Mouse (Mus musculus): ENCODE data around the gene H2-T3.
"Not testable (repeated sequence)": the region's sequence is repeated elsewhere in the genome, so short reads cannot be mapped to it uniquely, and the experiment has no call there.

Gene H2-T3

DNA sequence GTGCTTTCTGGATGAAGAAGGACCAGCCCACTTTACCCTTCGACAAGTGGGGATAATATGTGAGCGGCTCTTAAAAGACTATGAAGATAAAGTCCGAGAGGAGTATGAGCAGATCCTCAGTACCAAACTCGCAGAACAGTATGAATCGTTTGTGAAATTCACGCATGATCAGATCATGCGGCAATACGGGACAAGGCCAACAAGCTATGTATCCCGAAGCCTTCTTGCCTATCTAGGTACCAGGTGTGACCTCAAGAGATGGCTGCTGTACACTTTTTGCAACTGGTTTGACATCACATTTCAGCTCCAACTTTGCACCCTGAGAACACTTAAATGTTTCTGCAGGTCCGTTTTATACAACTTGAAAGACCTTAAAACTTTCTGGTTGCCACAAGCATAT, 10.6 kb downstream of the H2-T3 start:
- in situ Hi-C loops (cut with MseI, MboI), result not testable (repeated sequence)

DNA sequence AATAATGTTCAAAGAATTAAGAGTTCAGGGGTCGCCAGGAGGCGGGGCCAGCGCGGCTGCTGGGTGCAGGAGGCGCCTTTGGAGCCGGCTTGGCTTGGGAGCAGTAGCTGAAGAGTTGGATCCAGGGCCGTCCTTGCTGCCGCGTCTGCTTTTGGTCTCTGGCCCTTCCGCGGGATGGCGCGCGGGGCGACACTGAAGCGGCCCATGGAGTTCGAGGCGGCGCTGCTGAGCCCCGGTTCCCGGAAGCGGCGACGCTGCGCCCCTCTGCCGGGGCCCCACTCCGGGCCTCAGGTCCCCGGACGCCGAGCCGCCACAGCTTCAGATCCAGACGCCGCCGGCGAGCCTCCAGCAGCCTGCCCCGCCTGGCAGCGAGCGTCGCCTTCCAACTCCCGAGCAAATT, 11.1 kb downstream of the H2-T3 start:
- in situ Hi-C loops (cut with MseI, MboI), result not testable (repeated sequence)

DNA sequence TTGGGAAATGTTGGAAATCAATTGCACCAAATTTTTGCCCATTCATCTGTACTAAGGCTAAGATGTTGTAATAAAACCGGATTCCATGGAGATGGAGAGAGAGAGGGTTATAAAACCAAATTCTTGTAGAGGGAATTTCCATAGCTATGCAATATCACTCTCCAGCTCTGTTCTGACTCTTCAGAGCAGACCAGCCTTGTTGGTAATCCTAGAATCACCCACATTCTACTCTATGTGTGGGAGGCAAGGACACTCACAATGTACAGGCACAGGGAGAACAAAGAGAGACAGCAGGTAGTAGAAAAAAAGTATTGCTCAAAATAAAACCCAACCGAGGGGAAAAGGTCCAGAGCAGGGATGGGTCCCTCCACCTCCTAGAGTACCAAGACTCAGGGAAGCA, 14.0 kb downstream of the H2-T3 start:
- in situ Hi-C loops (cut with MseI, MboI), result not testable (repeated sequence)

DNA sequence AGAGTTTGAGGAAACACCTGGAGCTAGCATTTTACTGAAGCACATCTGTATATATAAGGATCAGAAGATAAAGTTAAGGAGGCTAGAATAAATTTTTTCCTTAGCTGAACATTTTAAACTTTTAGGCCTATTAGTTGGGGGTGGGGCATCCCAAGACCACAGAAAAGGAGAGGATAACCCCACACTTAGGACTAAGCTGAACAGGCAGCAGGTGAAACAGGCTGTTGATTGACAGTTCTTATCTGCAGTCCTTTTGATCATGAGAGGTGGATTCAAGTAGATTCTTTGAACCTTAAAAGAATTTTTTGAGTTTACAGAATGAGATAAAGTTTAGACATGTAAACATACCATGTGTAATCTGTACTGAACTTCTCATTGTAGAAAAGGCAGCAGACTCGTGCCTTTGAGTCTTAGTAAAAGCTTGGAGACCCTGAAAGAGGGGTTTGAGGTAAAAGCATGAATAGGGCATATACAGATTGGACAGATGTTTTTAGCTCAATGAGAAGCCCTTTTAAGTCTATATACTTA, 19.7 kb downstream of the H2-T3 start:
- in situ Hi-C loops (cut with MseI, MboI), result no loop called here

DNA sequence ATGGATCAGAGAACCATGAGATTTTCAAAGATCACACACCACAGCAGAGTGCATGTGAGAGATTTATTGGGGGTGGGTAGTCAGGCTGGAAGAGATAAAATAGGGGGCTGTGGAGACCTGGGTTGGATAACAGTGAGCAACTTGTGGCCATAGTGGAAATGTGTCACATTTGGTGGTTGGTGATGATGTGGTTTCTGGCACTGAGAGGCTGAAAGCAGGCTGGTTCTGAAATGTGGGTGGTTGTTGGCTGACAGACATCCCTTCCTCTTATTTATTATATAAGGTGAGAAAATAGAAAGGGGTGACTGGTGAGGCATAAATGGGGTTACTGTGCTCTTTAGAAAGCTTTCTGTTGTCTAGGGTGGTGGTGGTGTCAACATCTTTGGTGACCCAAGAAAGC, 20.3 kb downstream of the H2-T3 start:
- in situ Hi-C loops (cut with MseI, MboI), result no loop called here

DNA sequence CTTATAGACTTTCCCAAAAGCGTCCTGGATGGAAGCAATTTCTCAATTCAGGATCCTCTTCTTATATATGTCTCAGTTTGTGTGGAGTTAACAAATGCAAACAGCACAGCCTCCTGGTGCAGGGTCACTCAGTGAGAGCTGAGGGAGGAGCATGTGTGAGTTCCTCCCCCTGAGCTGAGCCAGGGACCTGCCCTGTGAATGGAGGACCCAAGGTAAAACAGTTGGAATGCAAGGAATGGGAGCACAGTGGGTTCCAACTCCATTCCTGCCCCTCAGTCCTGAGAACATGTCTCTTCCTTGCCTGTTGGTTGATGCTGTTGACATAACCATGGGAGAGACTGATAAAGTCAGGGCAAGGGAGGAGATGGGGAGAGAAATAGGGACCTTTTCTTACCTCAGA, 21.0 kb downstream of the H2-T3 start:
- in situ Hi-C loops (cut with MseI, MboI), result not testable (repeated sequence)

- in situ Hi-C loops (cut with MseI, MboI), result no loop called here
Measured at GRCm38 (mm10) chr17:36168039-36168652, 21.9 kb downstream of the H2-T3 start, which contains the start of gene Gm8909. Gm8909 (minus strand) TSS chr17:36168537.

DNA sequence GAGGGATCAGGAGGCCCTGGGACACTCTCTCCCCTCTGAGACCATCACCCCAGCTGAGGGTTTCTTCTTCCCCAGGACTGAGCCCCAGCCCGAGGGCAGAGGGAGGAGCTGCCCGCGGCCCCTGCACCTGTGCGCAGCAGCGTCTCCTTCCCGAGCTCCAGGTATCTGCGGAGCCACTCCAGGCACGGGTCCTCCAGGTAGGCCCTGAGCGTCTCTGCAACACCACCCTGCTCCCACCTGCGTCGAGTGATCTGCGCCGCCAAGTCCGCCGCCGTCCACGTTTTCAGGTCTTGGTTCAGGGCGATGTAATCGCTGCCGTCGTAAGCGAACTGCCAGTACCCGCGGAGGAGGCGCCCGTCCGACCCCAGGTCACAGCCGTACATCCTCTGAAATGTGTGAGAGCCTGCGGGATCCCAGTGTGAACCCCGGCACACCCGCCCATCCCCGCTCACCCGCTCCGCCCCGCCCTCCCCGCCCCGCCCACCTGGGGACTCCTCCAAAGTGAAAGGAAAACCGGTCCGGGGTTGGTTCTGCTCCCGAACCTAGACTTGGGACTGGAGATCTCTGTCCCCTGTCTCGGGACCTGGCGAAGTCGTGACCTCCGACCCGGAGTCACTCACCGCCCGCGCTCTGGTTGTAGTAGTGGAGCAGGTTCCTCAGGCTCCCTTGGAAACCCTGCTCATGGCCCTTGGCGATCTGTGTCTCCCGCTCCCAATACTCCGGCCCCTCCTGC, 22.6 kb downstream of the H2-T3 start:
- in situ Hi-C loops (cut with MseI, MboI), result no loop called here

GRCm38 (mm10) chr17:36166901-36167300, 23.2 kb downstream of the H2-T3 start:
- in situ Hi-C loops (cut with MseI, MboI), result not testable (repeated sequence)

DNA sequence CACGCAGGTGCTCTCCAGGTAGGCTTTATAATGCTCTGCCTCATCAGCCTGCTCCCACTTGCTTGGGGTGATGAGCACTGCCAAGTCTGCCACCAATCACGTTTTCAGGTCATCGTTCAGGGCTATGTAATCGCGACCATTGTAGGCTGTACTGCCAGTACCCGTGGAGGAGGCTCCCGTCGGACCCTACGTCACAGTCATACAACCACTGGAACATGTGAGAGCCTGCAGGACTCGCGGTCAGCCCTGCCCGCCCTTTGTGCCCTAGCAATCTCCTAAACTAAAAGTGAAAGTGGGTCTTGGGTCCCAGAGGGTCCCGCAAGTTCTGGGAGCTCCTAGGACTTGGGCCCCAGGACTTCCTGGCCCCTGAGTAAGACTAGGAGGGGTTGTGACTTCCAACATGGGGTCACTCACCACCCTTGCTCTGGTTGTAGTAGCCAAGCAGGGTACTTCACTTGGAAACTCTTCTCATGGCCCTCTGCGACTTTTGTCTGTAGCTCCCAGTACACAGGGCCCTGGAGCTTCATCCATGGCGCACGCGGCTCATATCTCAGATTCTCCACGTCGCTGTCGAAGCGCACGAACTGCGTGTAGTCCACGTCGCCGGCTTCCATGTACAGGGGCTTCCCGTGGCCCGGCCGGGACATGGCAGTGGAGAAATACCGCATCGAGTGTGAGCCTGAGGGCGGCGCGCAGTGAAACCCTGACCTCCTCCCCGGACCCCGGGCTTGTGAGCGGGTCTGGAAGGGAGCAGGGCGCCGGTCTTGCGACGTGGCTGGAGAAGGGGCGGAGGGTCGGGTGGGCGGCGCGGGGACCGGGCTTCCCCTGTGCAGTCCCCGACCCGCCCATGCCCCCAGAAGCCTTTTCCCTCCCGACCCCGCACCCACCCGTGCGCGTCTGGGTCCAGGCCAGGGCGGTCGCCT, 28.7 kb downstream of the H2-T3 start:
- in situ Hi-C loops (cut with MseI, MboI), result no loop called here

- in situ Hi-C loops (cut with MseI, MboI), result not testable (repeated sequence)
Measured at GRCm38 (mm10) chr17:36158264-36158663, 31.8 kb downstream of the H2-T3 start.

DNA sequence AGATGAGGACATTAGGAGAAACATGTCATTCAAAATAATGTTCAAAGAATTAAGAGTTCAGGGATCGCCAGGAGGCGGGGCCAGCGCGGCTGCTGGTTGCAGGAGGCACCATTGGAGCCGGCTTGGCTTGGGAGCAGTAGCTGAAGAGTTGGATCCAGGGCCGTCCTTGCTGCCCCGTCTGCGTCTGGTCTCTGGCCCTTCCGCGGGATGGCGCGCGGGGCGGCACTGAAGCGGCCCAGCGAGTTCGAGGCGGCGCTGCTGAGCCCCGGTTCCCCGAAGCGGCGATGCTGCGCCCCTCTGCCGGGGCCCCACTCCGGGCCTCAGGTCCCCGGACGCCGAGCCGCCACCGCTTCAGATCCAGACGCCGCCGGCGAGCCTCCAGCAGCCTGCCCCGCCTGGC, 32.3 kb downstream of the H2-T3 start:
- in situ Hi-C loops (cut with MseI, MboI), result not testable (repeated sequence)

GRCm38 (mm10) chr17:36154271-36155149, 35.6 kb downstream of the H2-T3 start:
- in situ Hi-C loops (cut with MseI, MboI), result no loop called here

DNA sequence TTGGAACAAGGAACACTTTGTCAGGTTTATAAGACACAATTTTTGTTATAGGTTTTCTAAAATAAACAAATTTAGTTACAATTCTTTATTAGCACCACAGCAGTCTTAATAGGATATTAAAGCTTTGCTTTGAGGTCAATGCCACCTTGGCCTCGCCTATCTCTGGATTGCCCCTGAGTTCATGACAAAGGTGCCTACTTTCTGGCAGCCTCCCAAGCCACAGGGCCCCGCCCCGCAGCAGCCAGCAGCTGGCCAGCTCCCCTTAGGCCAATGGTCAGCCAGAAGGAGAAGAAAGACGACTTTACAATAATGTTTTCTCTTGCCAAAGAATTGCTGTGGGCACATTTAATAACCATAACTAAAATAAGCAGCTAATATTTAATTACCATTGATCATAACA, 38.9 kb downstream of the H2-T3 start:
- in situ Hi-C loops (cut with MseI, MboI), result not testable (repeated sequence)

DNA sequence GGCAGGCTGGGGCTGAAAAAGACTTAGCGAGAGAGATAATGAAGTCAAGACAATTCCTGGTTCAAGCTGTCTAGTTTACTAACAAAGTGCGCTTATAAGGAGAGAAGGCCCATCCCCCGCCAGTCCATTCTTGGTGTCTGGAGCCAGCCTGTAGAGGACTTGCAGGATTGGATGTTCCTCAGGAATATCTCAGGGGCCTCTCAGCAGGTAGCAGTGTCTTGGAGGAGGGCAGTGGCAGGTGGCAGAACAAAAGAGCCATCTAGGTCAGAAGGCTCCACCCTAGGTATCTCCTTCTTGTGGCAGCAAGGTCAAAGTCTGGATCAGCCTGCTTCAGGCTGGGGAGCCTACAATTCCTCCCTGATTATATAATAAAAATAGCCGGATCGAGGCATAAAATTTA, 41.6 kb downstream of the H2-T3 start:
- in situ Hi-C loops (cut with MseI, MboI), result not testable (repeated sequence)

DNA sequence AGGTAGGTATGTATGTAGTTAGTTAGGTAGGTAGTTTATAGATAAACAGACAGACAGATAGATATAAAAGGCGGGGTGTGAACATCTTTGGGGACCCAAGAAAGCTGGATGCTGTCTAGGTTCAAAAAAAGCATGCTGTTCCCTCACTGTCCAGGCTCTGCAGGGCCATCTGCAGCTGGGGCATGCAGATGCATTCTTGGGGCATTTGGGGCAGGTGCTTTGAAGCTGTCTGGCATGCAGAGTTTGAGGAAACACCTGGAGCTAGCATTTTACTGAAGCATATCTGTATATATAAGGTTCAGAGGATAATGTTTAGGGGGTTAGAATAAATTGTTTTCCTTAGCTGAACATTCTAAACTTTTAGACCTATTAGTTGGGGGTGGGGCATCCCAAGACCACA, 43.1 kb downstream of the H2-T3 start:
- in situ Hi-C loops (cut with MseI, MboI), result not testable (repeated sequence)

- in situ Hi-C loops (cut with MseI, MboI), result not testable (repeated sequence)
Measured at GRCm38 (mm10) chr17:36145861-36146156, 44.3 kb downstream of the H2-T3 start.

DNA sequence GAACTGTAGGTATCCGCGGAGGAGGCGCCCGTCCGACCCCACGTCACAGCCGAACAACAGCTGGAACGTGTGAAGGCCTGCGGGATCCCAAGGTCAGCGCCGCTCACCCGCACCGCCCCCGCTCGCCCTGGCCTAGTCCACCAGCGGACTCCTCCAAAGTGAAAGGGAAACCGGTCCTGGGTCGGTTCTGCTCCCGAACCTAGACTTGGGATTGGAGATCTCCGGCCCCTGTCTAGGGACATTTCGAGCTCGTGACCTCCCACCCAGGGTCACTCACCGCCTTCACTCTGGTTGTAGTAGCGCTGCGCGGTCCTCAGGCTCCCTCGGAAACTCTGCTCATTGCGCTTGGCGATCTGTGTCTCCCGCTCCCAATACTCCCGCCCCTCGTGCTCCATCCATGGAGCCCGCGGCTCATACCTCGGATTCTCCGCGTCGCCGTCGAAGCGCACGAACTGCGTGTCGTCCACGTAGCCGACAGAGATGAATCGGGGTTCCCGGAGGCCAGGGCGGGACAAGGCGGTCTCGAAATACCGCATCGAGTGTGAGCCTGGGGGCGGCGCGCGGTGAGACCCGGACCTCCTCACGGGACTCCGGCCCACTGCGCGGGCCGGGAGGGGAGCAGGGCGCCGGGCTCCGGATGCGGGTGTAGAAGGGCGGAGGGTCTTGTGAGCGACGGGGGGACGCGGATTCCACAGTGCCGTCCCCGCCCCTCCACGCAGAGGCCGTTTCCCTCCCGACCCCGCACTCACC, 44.8 kb downstream of the H2-T3 start:
- in situ Hi-C loops (cut with MseI, MboI), result no loop called here

DNA sequence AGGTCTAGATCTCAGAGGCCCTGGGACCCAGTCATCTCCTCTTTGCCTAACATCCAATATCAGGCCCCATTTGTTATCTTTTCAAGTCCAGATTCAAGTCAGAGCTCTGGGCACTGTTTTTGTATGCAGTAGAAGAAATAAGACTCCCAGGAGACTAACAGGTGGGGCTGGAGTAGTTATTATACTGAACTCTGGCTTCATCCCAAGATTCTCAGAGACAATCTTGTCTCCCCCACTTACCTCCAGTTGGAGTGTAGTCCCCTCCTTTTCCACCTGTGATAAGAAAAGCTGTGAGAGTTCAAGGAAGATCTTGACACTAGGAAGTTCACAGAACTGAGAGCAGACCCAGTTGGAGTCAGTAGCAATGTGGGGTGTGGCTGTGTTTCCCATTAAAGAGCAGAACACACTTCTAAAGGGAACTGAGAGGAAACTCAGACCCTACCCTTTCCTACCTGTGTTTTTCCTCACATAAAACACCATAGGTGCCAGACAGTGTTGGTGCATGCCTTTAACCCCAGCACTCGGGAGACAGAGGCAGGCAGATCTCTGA, 53.7 kb downstream of the H2-T3 start:
- in situ Hi-C loops (cut with MseI, MboI), result loop anchor here (10.0 kb wide), 1 partner anchor 72 kb away; no protein-coding TSS in a partner anchor

Data from mouse trophoblast stem cell (cell line).